Mouse (Mus musculus): ENCODE measurements around the gene Dguok. TPM values are rescaled to one million over a fixed set of nuclear protein-coding genes. Genes with fewer than 3 reads are reported as not detected.

Gene Dguok
- polyA plus RNA-seq, 1 experiment from 2014 or later: 75.5 TPM

GRCm38 (mm10) chr6:83433546-83433945, 73.2 kb downstream of the Dguok start:
- no peak overlapping the region for H3K9ac ChIP-seq (ENCODE audit: low read depth, low read length)
- no peaks in the 10 kb centered on the region for H3K27me3 ChIP-seq (ENCODE audit: insufficient read depth, low read length)
- DNase-seq (ENCODE audit: low spot score) (no peak), ATAC-seq (replicated peaks; ENCODE audit: low FRiP score, low read depth) (no peak)
- H3K27ac ChIP-seq: no peak overlapping the region
- TF ChIP-seq CTCF (IDR thresholded peaks at IDR 0.05; ENCODE audit: low read depth): no peak
- WGBS: 64% methylated on average over 4 of the region's 4 CpGs
- H3K4me1 ChIP-seq (replicated peaks; ENCODE audit: insufficient read depth, low read length): peaks cover 20% of the 10 kb centered on the region
- no peaks in the 10 kb centered on the region for H3K9me3 ChIP-seq (replicated peaks; ENCODE audit: low read length)
- H3K4me2 ChIP-seq (ENCODE audit: low read length): no peak overlapping the region
- peaks cover 10% of the 10 kb centered on the region; the same call in 1 of the 2 replicates for H3K36me3 ChIP-seq (ENCODE audit: insufficient read depth, low read length)
- H3K4me3 ChIP-seq (replicated peaks; ENCODE audit: low read depth, low read length): no peak overlapping the region

GRCm38 (mm10) chr6:83432966-83433365, 73.8 kb downstream of the Dguok start:
- Histone ChIP-seq H3K36me3 (ENCODE audit: insufficient read depth, low read length) (peaks cover 9% of the 10 kb centered on the region; the same call in 1 of the 2 replicates), H3K27ac (no peak overlapping the region), H3K4me2 (ENCODE audit: low read length) (no peak overlapping the region), H3K4me3 (replicated peaks; ENCODE audit: low read depth, low read length) (no peak overlapping the region), H3K9me3 (replicated peaks; ENCODE audit: low read length) (no peaks in the 10 kb centered on the region), H3K4me1 (replicated peaks; ENCODE audit: insufficient read depth, low read length) (peaks cover 20% of the 10 kb centered on the region), H3K27me3 (ENCODE audit: insufficient read depth, low read length) (no peaks in the 10 kb centered on the region), H3K9ac (ENCODE audit: low read depth, low read length) (no peak overlapping the region)
- WGBS: 74% methylated on average over 7 of the region's 7 CpGs
- DNase-seq (ENCODE audit: low spot score): no peak
- no peak for TF ChIP-seq CTCF (IDR thresholded peaks at IDR 0.05; ENCODE audit: low read depth)
- no peak for ATAC-seq (replicated peaks; ENCODE audit: low FRiP score, low read depth)

Other genes with a start within 250 kb of the Dguok start
- 21.6 and 25.8 TPM in 2 replicates for gene Mthfd2, start 181.1 kb downstream of the Dguok start, polyA plus RNA-seq (2015; fragmentation: Nextera tagmentation; extraction: Ambion mirVana)
- gene Mob1a, start 181.0 kb downstream of the Dguok start, polyA plus RNA-seq (2015; fragmentation: Nextera tagmentation; extraction: Ambion mirVana): 46.8 and 50.6 TPM in 2 replicates
- 231 and 242 TPM in 2 replicates for gene Bola3, start 157.8 kb downstream of the Dguok start, polyA plus RNA-seq (2015; fragmentation: Nextera tagmentation; extraction: Ambion mirVana)
- gene Tet3, start 47.9 kb downstream of the Dguok start, polyA plus RNA-seq (2015; fragmentation: Nextera tagmentation; extraction: Ambion mirVana): 32.3 and 33.0 TPM in 2 replicates
- gene Actg2, start 29.3 kb upstream of the Dguok start, polyA plus RNA-seq (2015; fragmentation: Nextera tagmentation; extraction: Ambion mirVana): 21.8 and 28.8 TPM in 2 replicates
- gene Stambp, start 65.8 kb upstream of the Dguok start, polyA plus RNA-seq (2015; fragmentation: Nextera tagmentation; extraction: Ambion mirVana): 30.2 and 31.2 TPM in 2 replicates
- gene Clec4f, start 149.2 kb upstream of the Dguok start, polyA plus RNA-seq (2015; fragmentation: Nextera tagmentation; extraction: Ambion mirVana): not detected in 2 replicates
- not detected in 2 replicates for gene Cd207, start 170.9 kb upstream of the Dguok start, polyA plus RNA-seq (2015; fragmentation: Nextera tagmentation; extraction: Ambion mirVana)
- not detected in 2 replicates for gene Vax2, start 204.3 kb upstream of the Dguok start, polyA plus RNA-seq (2015; fragmentation: Nextera tagmentation; extraction: Ambion mirVana)
- gene Atp6v1b1, start 236.0 kb upstream of the Dguok start, polyA plus RNA-seq (2015; fragmentation: Nextera tagmentation; extraction: Ambion mirVana): 14.2 and 17.0 TPM in 2 replicates

Data from kidney, postnatal 0 days (tissue).